In genomic region chr13:101693967-101694495, GRCm38 (mm10) we compare ENCODE assay signal across 8 mouse cellular contexts.
DNase-seq lines count a peak whose midpoint lies in the region; ATAC-seq and TF ChIP-seq lines count a peak whose summit lies in the region.

No protein-coding gene starts in this region.

- TF ChIP-seq CTCF in gastrocnemius, adult 2 months (IDR thresholded peaks at IDR 0.05) = peak; percentile 39; the same call in 1 of the 2 replicates

- ATAC-seq in inflammation-experienced regulatory T-cells, adult 6 months = peak; percentile 41
- ATAC-seq in megakaryocyte-erythroid progenitor cell, adult 5-6 weeks (replicated peaks; ENCODE audit: low FRiP score, low TSS enrichment, poor library complexity, severe bottlenecking) = peak; percentile 74

- peak overlapping the region; percentile 83 for H3K27ac ChIP-seq in gastrocnemius, adult 2 months

- H3K4me3 ChIP-seq in gastrocnemius, adult 2 months = peak overlapping the region; percentile 87

- DNase-seq in R1 (ENCODE audit: low read depth, low spot score) = peak; percentile 54
- peak; percentile 88 to 89 for DNase-seq in cerebellum, postnatal 25 days
- DNase-seq in gastrocnemius, adult 2 months = peak; percentile 70
- DNase-seq in left cerebral cortex, adult 9 months (ENCODE audit: low spot score in 2 of 2) = peak; percentile 56 to 82
- DNase-seq in right cerebral cortex, postnatal 25 days = peak; percentile 77
- peak; percentile 58 for DNase-seq in urinary bladder, postnatal 25 days (ENCODE audit: low spot score)

- intact Hi-C loops in gastrocnemius, adult 2 months (cut with DNase I) = loop anchor here (2.0 to 10.0 kb wide), 3 partner anchors 182 to 801 kb away; no protein-coding TSS in a partner anchor

Comparison
In these comparisons a context has a peak if more than half of its experiments do, and no peak if none do; other contexts are left out.
1. Peak in every context shown above with its lines: DNase-seq, ATAC-seq, H3K4me3 ChIP-seq and H3K27ac ChIP-seq.